Mouse (Mus musculus) heart, postnatal 0 days (tissue): ENCODE data around the gene Pygm.

Experiments used
- CTCF ChIP-seq: IDR thresholded peaks from 2 replicates; pipeline ENCODE4 v1.5.1; 2016; ENCODE audit warnings: antibody characterized with exemption, control low read depth, low read depth
- EP300 ChIP-seq: IDR thresholded peaks from 2 replicates; pipeline ENCODE4 v1.6.1; 2016; ENCODE audit warnings: antibody characterized with exemption, low read depth

- TF ChIP-seq CTCF = peak; percentile 78
- TF ChIP-seq EP300 = no peak
These were observed 10.4 kb upstream of the Pygm start for GRCm38 (mm10) chr19:6373539-6374400.
